Mouse (Mus musculus): ENCODE measurements around the gene Esyt1.

- TF ChIP-seq CTCF (IDR thresholded peaks at IDR 0.05; ENCODE audit: insufficient read depth, low read length) (no peak), POLR2A (IDR thresholded peaks at IDR 0.05; ENCODE audit: borderline replicate concordance, extremely low read depth, low read depth, low read length) (no peak)
These were observed 15.8 kb downstream of the Esyt1 start for GRCm38 (mm10) chr10:128509831-128510230.
